20 mouse cellular contexts compared by ENCODE assay signal in genomic region chr3:49854277-49854676, GRCm38 (mm10).
DNase-seq lines count a peak whose midpoint lies in the region; ATAC-seq and TF ChIP-seq lines count a peak whose summit lies in the region.
"Had no signal": no experiment of that assay in that cellular context is flagged by ENCODE, and none has a peak within 500 bp of the region (broad histone marks: within the 10 kb centered on the region; RNA-seq: fewer than 3 reads in every experiment).

No protein-coding gene starts in this region.

- H3K9me3 ChIP-seq in kidney, postnatal 0 days (replicated peaks; ENCODE audit: low read length) = no peaks in the 10 kb centered on the region
- no peaks in the 10 kb centered on the region for H3K9me3 ChIP-seq in kidney, embryonic 14.5 days (ENCODE audit: control insufficient read depth, low read length)
- no peaks in the 10 kb centered on the region for H3K9me3 ChIP-seq in lung, embryonic 15.5 days
- no peaks in the 10 kb centered on the region for H3K9me3 ChIP-seq in stomach, embryonic 14.5 days (ENCODE audit: control insufficient read depth, low read depth, low read length)
- H3K9me3 ChIP-seq in stomach, postnatal 0 days (ENCODE audit: control insufficient read depth, low read length) = no peaks in the 10 kb centered on the region
- H3K9me3 ChIP-seq: embryonic facial prominence, embryonic 15.5 days; heart, embryonic 10.5 days; hindbrain, embryonic 12.5 days had no signal

- 58% methylated on average over 2 of the region's 2 CpGs for WGBS in kidney, adult 2 months
- 44% methylated on average over 2 of the region's 2 CpGs for WGBS in kidney, postnatal 0 days
- 41% methylated on average over 2 of the region's 2 CpGs for WGBS in kidney, embryonic 14.5 days
- WGBS in lung, embryonic 15.5 days = 27% methylated on average over 2 of the region's 2 CpGs
- 27% methylated on average over 2 of the region's 2 CpGs for WGBS in stomach, embryonic 14.5 days
- 49% methylated on average over 2 of the region's 2 CpGs for WGBS in stomach, postnatal 0 days

- H3K4me2 ChIP-seq in kidney, postnatal 0 days (ENCODE audit: low read length) = no peak overlapping the region
- H3K4me2 ChIP-seq in kidney, embryonic 14.5 days (replicated peaks; ENCODE audit: low read depth, low read length) = no peak overlapping the region
- no peak overlapping the region for H3K4me2 ChIP-seq in lung, embryonic 15.5 days
- no peak overlapping the region for H3K4me2 ChIP-seq in stomach, embryonic 14.5 days (replicated peaks; ENCODE audit: low read depth, low read length)
- H3K4me2 ChIP-seq in stomach, postnatal 0 days (replicated peaks; ENCODE audit: low read depth) = no peak overlapping the region
- H3K4me2 ChIP-seq: embryonic facial prominence, embryonic 15.5 days; hindbrain, embryonic 12.5 days had no signal

- ATAC-seq in kidney, postnatal 0 days (replicated peaks; ENCODE audit: low FRiP score, low read depth) = no peak
- ATAC-seq in kidney, embryonic 14.5 days (ENCODE audit: low FRiP score, low TSS enrichment) = no peak
- peak; percentile 72; the same call in 1 of the 2 replicates for ATAC-seq in lung, embryonic 15.5 days (ENCODE audit: borderline replicate concordance, extremely low read depth, low FRiP score, low TSS enrichment)
- 0 out of 2 replicates have a peak, but pooled peaks have one; percentile 28 for ATAC-seq in stomach, embryonic 14.5 days (ENCODE audit: insufficient number of reproducible peaks, insufficient read depth, low FRiP score, low read depth)
- no peak for ATAC-seq in stomach, postnatal 0 days (ENCODE audit: low FRiP score, low TSS enrichment)
- ATAC-seq: forebrain, embryonic 16.5 days had no signal

- H3K4me1 ChIP-seq in kidney, adult 2 months (ENCODE audit: control insufficient read depth, insufficient read depth, low read length) = no peaks in the 10 kb centered on the region
- no peaks in the 10 kb centered on the region for H3K4me1 ChIP-seq in kidney, postnatal 0 days (replicated peaks; ENCODE audit: insufficient read depth, low read length)
- no peaks in the 10 kb centered on the region for H3K4me1 ChIP-seq in kidney, embryonic 14.5 days (ENCODE audit: control insufficient read depth, insufficient read depth, low read length)
- no peaks in the 10 kb centered on the region for H3K4me1 ChIP-seq in lung, embryonic 15.5 days
- no peaks in the 10 kb centered on the region; the same call in 1 of the 2 replicates for H3K4me1 ChIP-seq in stomach, embryonic 14.5 days (ENCODE audit: control insufficient read depth, insufficient read depth, low read length)
- no peaks in the 10 kb centered on the region for H3K4me1 ChIP-seq in stomach, postnatal 0 days (replicated peaks; ENCODE audit: control insufficient read depth, insufficient read depth)
- H3K4me1 ChIP-seq: heart, embryonic 10.5 days; hindbrain, embryonic 12.5 days had no signal

- no peaks in the 10 kb centered on the region for H3K27me3 ChIP-seq in kidney, adult 2 months (replicated peaks; ENCODE audit: control insufficient read depth, insufficient read depth, low read length)
- H3K27me3 ChIP-seq in kidney, postnatal 0 days (ENCODE audit: insufficient read depth, low read length) = no peaks in the 10 kb centered on the region
- H3K27me3 ChIP-seq in kidney, embryonic 14.5 days (ENCODE audit: control insufficient read depth, insufficient read depth, low read length) = no peaks in the 10 kb centered on the region
- H3K27me3 ChIP-seq in lung, embryonic 15.5 days = no peaks in the 10 kb centered on the region
- H3K27me3 ChIP-seq in stomach, embryonic 14.5 days (ENCODE audit: control insufficient read depth, insufficient read depth, low read length) = no peaks in the 10 kb centered on the region
- H3K27me3 ChIP-seq in stomach, postnatal 0 days (ENCODE audit: control insufficient read depth, insufficient read depth, low read length) = no peaks in the 10 kb centered on the region
- H3K27me3 ChIP-seq: embryonic facial prominence, embryonic 15.5 days; hindbrain, embryonic 12.5 days had no signal

- no peak for TF ChIP-seq POLR2A in kidney, adult 2 months (IDR thresholded peaks at IDR 0.05; ENCODE audit: low read depth, low read length)

- no peak overlapping the region for H3K27ac ChIP-seq in kidney, adult 2 months (ENCODE audit: insufficient read depth, low read depth, low read length)
- H3K27ac ChIP-seq in kidney, postnatal 0 days = no peak overlapping the region
- no peak overlapping the region for H3K27ac ChIP-seq in kidney, embryonic 14.5 days (ENCODE audit: low read depth, low read length)
- no peak overlapping the region for H3K27ac ChIP-seq in lung, embryonic 15.5 days
- no peak overlapping the region for H3K27ac ChIP-seq in stomach, embryonic 14.5 days (ENCODE audit: low read length)
- H3K27ac ChIP-seq in stomach, postnatal 0 days (replicated peaks) = no peak overlapping the region
- H3K27ac ChIP-seq: embryonic facial prominence, embryonic 15.5 days; heart, embryonic 10.5 days; hindbrain, embryonic 12.5 days had no signal

- no peaks in the 10 kb centered on the region for H3K36me3 ChIP-seq in kidney, adult 2 months (ENCODE audit: control insufficient read depth, insufficient read depth, low read length)
- no peaks in the 10 kb centered on the region for H3K36me3 ChIP-seq in kidney, postnatal 0 days (ENCODE audit: insufficient read depth, low read length)
- no peaks in the 10 kb centered on the region for H3K36me3 ChIP-seq in kidney, embryonic 14.5 days (ENCODE audit: control insufficient read depth, insufficient read depth, low read length)
- no peaks in the 10 kb centered on the region for H3K36me3 ChIP-seq in lung, embryonic 15.5 days
- H3K36me3 ChIP-seq in stomach, embryonic 14.5 days (ENCODE audit: control insufficient read depth, insufficient read depth, low read length) = no peaks in the 10 kb centered on the region
- no peaks in the 10 kb centered on the region for H3K36me3 ChIP-seq in stomach, postnatal 0 days (ENCODE audit: control insufficient read depth, insufficient read depth, low read length)
- H3K36me3 ChIP-seq: embryonic facial prominence, embryonic 15.5 days; heart, embryonic 10.5 days; hindbrain, embryonic 12.5 days had no signal

- H3K9ac ChIP-seq in kidney, postnatal 0 days (ENCODE audit: low read depth, low read length) = no peak overlapping the region
- no peak overlapping the region for H3K9ac ChIP-seq in kidney, embryonic 14.5 days (ENCODE audit: low read depth, low read length)
- H3K9ac ChIP-seq in lung, embryonic 15.5 days = no peak overlapping the region
- no peak overlapping the region for H3K9ac ChIP-seq in stomach, embryonic 14.5 days (replicated peaks; ENCODE audit: low read depth, low read length)
- no peak overlapping the region for H3K9ac ChIP-seq in stomach, postnatal 0 days (ENCODE audit: low read length)
- H3K9ac ChIP-seq: embryonic facial prominence, embryonic 15.5 days; hindbrain, embryonic 12.5 days had no signal

- H3K4me3 ChIP-seq in kidney, adult 2 months (ENCODE audit: insufficient read depth, low read depth, low read length) = no peak overlapping the region
- H3K4me3 ChIP-seq in kidney, postnatal 0 days (replicated peaks; ENCODE audit: low read depth, low read length) = no peak overlapping the region
- no peak overlapping the region for H3K4me3 ChIP-seq in kidney, embryonic 14.5 days (ENCODE audit: low read length)
- no peak overlapping the region for H3K4me3 ChIP-seq in lung, embryonic 15.5 days
- H3K4me3 ChIP-seq in stomach, embryonic 14.5 days (ENCODE audit: low read depth, low read length) = no peak overlapping the region
- H3K4me3 ChIP-seq in stomach, postnatal 0 days (ENCODE audit: low read depth, low read length) = no peak overlapping the region
- H3K4me3 ChIP-seq: embryonic facial prominence, embryonic 15.5 days; heart, embryonic 10.5 days; hindbrain, embryonic 12.5 days had no signal

- TF ChIP-seq CTCF in kidney, adult 2 months (conservative IDR thresholded peaks at IDR 0.05; ENCODE audit: insufficient read depth, insufficient read length, low read depth, low read length) = no peak
- TF ChIP-seq CTCF in kidney, postnatal 0 days (IDR thresholded peaks at IDR 0.05; ENCODE audit: low read depth) = no peak
- no peak for TF ChIP-seq CTCF in stomach, postnatal 0 days (IDR thresholded peaks at IDR 0.05; ENCODE audit: low read depth)

- DNase-seq in kidney, adult 2 months = peak; percentile 44
- DNase-seq in kidney, adult 18-20 months = no peak
- DNase-seq in kidney, postnatal 0 days (ENCODE audit: low spot score) = peak; percentile 88
- no peak for DNase-seq in lung, postnatal 14 days
- DNase-seq in stomach, postnatal 0 days (ENCODE audit: low spot score) = no peak
- DNase-seq: adrenal gland, postnatal 10 days; cerebellum, adult 11 months; cerebellum, adult 8-10 months; cerebellum, postnatal 14 days; gastrocnemius, postnatal 10 days; heart, adult 18-20 months; heart, postnatal 10 days; heart, postnatal 4 days had no signal

- TF ChIP-seq EP300 in stomach, postnatal 0 days (optimal IDR thresholded peaks at IDR 0.05) = no peak

Comparison
In these comparisons a context has a peak if more than half of its experiments do, and no peak if none do; other contexts are left out.
1. DNase-seq: peak in kidney, adult 2 months (single experiment) and kidney, postnatal 0 days (single experiment); none in kidney, adult 18-20 months (single experiment), lung, postnatal 14 days (single experiment) and stomach, postnatal 0 days (single experiment).
2. ATAC-seq: peak in lung, embryonic 15.5 days (single experiment) and stomach, embryonic 14.5 days (single experiment); none in kidney, postnatal 0 days (single experiment), kidney, embryonic 14.5 days (single experiment) and stomach, postnatal 0 days (single experiment).